Mouse (Mus musculus): ENCODE data around the gene Itgb3.

- TF ChIP-seq POLR2A (IDR thresholded peaks at IDR 0.05; ENCODE audit: control insufficient read depth, extremely low read depth, insufficient read depth, low read length, poor library complexity), result no peak
- TF ChIP-seq CTCF (IDR thresholded peaks at IDR 0.05; ENCODE audit: borderline replicate concordance, control insufficient read depth, extremely low read depth, insufficient read depth, low read length, poor library complexity), result no peak
Measured at GRCm38 (mm10) chr11:104576772-104577612, 30.8 kb upstream of the Itgb3 start.

Measured in thymus, adult 2 months (tissue).